Mouse (Mus musculus): ENCODE results near the gene Mtch1. TPM values are rescaled to one million over a fixed set of nuclear protein-coding genes. Genes with fewer than 3 reads are reported as not detected.

The Mtch1 gene
- total and polyA plus RNA-seq, 3 experiments: 66.1 to 143 (median 110) TPM

DNA sequence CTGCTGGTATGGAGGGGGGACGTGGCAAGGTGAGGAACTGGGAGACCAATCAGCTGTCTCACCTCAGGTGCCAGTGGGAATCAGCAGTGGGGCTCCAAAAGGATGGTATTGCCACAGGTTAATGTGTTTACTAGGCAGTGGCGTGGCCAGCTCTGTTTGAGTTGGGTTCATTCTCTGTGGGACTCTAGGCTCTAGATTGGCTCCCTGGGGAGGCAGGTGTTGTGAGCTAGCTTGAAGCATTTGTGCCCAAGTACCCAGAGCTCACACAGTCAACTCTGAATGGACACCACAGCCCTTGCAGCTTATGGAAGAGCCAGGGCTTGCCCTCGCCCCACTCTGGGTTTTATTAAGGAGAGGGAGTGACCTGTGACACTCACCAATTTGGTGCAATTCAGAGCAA, 43.9 kb downstream of the Mtch1 start:
- dilution Hi-C loops (cut with MboI; ENCODE audit: extremely low pct_ligation_motif_present, extremely low pct_unique_long_range_greater_than_20kb, low sequenced_read_pairs) (no loop called here), in situ Hi-C loops (cut with MboI; ENCODE audit: low pct_ligation_motif_present, low pct_unique_long_range_greater_than_20kb, low sequenced_read_pairs) (no loop called here)
- Histone ChIP-seq H3K9me3 (replicated peaks; ENCODE audit: low read length) (peaks cover 4% of the 10 kb centered on the region), H3K4me1 (ENCODE audit: control insufficient read depth in 1 of 2, insufficient read depth in 2 of 2) (peaks cover 6 to 49% of the 10 kb centered on the region in 2 experiments; a peak in 3 of 4 replicates), H3K9ac (ENCODE audit: insufficient read depth, low read depth) (no peak overlapping the region), H3K4me3 (replicated peaks in 1 of 3; ENCODE audit: low read depth in 2 of 3, low read length in 2 of 3, poor library complexity in 1 of 3) (no peak overlapping the region), H3K36me3 (replicated peaks in 1 of 2; ENCODE audit: control insufficient read depth in 1 of 2, insufficient read depth in 1 of 2, low read length in 1 of 2) (peaks cover 23 to 41% of the 10 kb centered on the region in 2 experiments), H3K27me3 (replicated peaks) (no peaks in the 10 kb centered on the region), H3K27ac (ENCODE audit: insufficient read depth, low read depth) (no peak overlapping the region), H3K4me2 (ENCODE audit: insufficient read depth, low read depth, poor library complexity, severe bottlenecking) (no peak overlapping the region), H3K79me2 (replicated peaks; ENCODE audit: control insufficient read depth, extremely low read depth, insufficient read depth, poor library complexity, severe bottlenecking) (no peaks in the 10 kb centered on the region)
- TF ChIP-seq GABPA (IDR thresholded peaks at IDR 0.05; ENCODE audit: insufficient replicate concordance, low read depth, low read length) (no peak), USF2 (conservative IDR thresholded peaks at IDR 0.05; ENCODE audit: low read depth, low read length) (no peak), SMC3 (IDR thresholded peaks at IDR 0.05; ENCODE audit: low read depth, low read length) (no peak), MAZ (IDR thresholded peaks at IDR 0.05; ENCODE audit: low read depth, low read length) (no peak), CHD1 (IDR thresholded peaks at IDR 0.05; ENCODE audit: low read depth, low read length) (no peak), BHLHE40 (IDR thresholded peaks at IDR 0.05; ENCODE audit: low read depth, low read length) (no peak), TCF12 (IDR thresholded peaks at IDR 0.05; ENCODE audit: low read depth, low read length) (no peak), ZKSCAN1 (IDR thresholded peaks at IDR 0.05; ENCODE audit: borderline replicate concordance, low read depth, low read length) (no peak), MYC (IDR thresholded peaks at IDR 0.05; ENCODE audit: low read depth, low read length) (no peak), CTCF (conservative IDR thresholded peaks at IDR 0.05 in 1 of 2, IDR thresholded peaks at IDR 0.05 in 1 of 2; ENCODE audit: low read depth in 2 of 2, low read length in 2 of 2) (no peak), ZC3H11A (IDR thresholded peaks at IDR 0.05; ENCODE audit: low read depth, low read length) (no peak)
- DNase-seq (ENCODE audit: extremely low read depth): peak; percentile 43

DNA sequence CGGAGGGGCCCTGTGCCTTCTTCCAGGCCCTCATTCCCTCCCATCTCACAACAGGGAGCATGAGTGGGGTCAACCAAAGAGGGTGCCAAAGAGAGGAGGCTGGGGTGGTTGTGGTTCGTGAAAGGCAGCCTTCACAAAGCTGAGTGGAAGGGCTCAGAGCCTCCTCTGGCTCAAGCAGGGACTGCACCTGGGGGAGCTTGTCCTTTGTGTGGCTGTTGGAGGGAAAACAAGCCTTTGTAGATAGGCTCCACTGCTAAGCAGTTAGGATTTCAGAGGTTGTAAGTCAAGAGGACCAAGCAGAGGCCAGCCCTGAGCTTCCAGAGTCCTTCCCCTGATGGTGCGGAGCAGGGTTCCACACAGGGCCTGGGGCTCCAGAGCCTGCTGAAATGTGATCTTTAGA, 44.6 kb downstream of the Mtch1 start:
- Histone ChIP-seq H3K9ac (ENCODE audit: insufficient read depth, low read depth) (no peak overlapping the region), H3K4me1 (ENCODE audit: control insufficient read depth in 1 of 2, insufficient read depth in 2 of 2) (peaks cover 6 to 49% of the 10 kb centered on the region in 2 experiments; a peak in 3 of 4 replicates), H3K36me3 (replicated peaks in 1 of 2; ENCODE audit: control insufficient read depth in 1 of 2, insufficient read depth in 1 of 2, low read length in 1 of 2) (peaks cover 28 to 48% of the 10 kb centered on the region in 2 experiments), H3K4me2 (ENCODE audit: insufficient read depth, low read depth, poor library complexity, severe bottlenecking) (no peak overlapping the region), H3K27ac (ENCODE audit: insufficient read depth, low read depth) (no peak overlapping the region), H3K79me2 (replicated peaks; ENCODE audit: control insufficient read depth, extremely low read depth, insufficient read depth, poor library complexity, severe bottlenecking) (no peaks in the 10 kb centered on the region), H3K27me3 (replicated peaks) (no peaks in the 10 kb centered on the region), H3K9me3 (replicated peaks; ENCODE audit: low read length) (peaks cover 4% of the 10 kb centered on the region), H3K4me3 (replicated peaks in 1 of 3; ENCODE audit: low read depth in 2 of 3, low read length in 2 of 3, poor library complexity in 1 of 3) (no peak overlapping the region)
- dilution Hi-C loops (cut with MboI; ENCODE audit: extremely low pct_ligation_motif_present, extremely low pct_unique_long_range_greater_than_20kb, low sequenced_read_pairs): no loop called here
- DNase-seq (ENCODE audit: extremely low read depth): peak; percentile 37
- TF ChIP-seq PAX5 (IDR thresholded peaks at IDR 0.05; ENCODE audit: low read length) (no peak), CTCF (conservative IDR thresholded peaks at IDR 0.05 in 1 of 2, IDR thresholded peaks at IDR 0.05 in 1 of 2; ENCODE audit: low read depth in 2 of 2, low read length in 2 of 2) (peak; percentile 9 to 36; a peak in 2 of 4 replicates), ZC3H11A (IDR thresholded peaks at IDR 0.05; ENCODE audit: low read depth, low read length) (no peak), POLR2A (IDR thresholded peaks at IDR 0.05; ENCODE audit: low read depth, low read length) (no peak)
- in situ Hi-C loops (cut with MboI; ENCODE audit: low pct_ligation_motif_present, low pct_unique_long_range_greater_than_20kb, low sequenced_read_pairs): no loop called here

DNA sequence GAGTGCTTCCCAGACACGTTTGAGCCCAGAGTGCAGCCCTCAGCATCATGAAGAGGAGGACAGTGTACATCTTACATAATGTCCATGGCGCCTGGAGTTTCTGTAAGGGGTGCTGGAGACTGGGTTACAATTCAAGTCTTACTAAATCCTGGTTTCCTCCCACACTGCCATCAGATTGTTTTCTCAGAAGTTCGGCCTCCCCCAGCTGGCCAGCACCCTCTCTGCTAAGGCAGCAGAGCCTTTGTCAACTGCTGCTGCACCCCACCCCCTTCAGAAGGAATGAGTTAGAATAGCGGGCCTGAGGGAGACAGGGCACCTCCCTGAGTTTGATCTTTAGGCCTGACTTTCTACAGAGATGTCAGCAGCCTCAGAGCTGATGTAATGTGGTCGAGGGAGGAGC, 45.6 kb downstream of the Mtch1 start:
- dilution Hi-C loops (cut with MboI; ENCODE audit: extremely low pct_ligation_motif_present, extremely low pct_unique_long_range_greater_than_20kb, low sequenced_read_pairs) (no loop called here), in situ Hi-C loops (cut with MboI; ENCODE audit: low pct_ligation_motif_present, low pct_unique_long_range_greater_than_20kb, low sequenced_read_pairs) (no loop called here)
- no peak overlapping the region for H3K9ac ChIP-seq (ENCODE audit: insufficient read depth, low read depth)
- no peak for TF ChIP-seq ETS1 (conservative IDR thresholded peaks at IDR 0.05; ENCODE audit: low read depth, low read length)
- no peak for TF ChIP-seq TBP (conservative IDR thresholded peaks at IDR 0.05; ENCODE audit: low read depth, low read length)
- no peak for TF ChIP-seq ZC3H11A (IDR thresholded peaks at IDR 0.05; ENCODE audit: low read depth, low read length)
- no peak for TF ChIP-seq CTCF (conservative IDR thresholded peaks at IDR 0.05 in 1 of 2, IDR thresholded peaks at IDR 0.05 in 1 of 2; ENCODE audit: low read depth in 2 of 2, low read length in 2 of 2)
- no peak for TF ChIP-seq PAX5 (IDR thresholded peaks at IDR 0.05; ENCODE audit: low read length)
- no peak for TF ChIP-seq ZKSCAN1 (IDR thresholded peaks at IDR 0.05; ENCODE audit: borderline replicate concordance, low read depth, low read length)
- TF ChIP-seq HCFC1 (IDR thresholded peaks at IDR 0.05; ENCODE audit: low read depth, low read length): no peak
- TF ChIP-seq MEF2A (IDR thresholded peaks at IDR 0.05; ENCODE audit: borderline replicate concordance, low read depth, low read length): no peak
- TF ChIP-seq SMC3 (IDR thresholded peaks at IDR 0.05; ENCODE audit: low read depth, low read length): no peak
- TF ChIP-seq CHD2 (IDR thresholded peaks at IDR 0.05; ENCODE audit: low read length): no peak
- no peak for TF ChIP-seq BHLHE40 (IDR thresholded peaks at IDR 0.05; ENCODE audit: low read depth, low read length)
- TF ChIP-seq POLR2AphosphoS2 (IDR thresholded peaks at IDR 0.05; ENCODE audit: low read depth, low read length): no peak
- H3K79me2 ChIP-seq (replicated peaks; ENCODE audit: control insufficient read depth, extremely low read depth, insufficient read depth, poor library complexity, severe bottlenecking): no peaks in the 10 kb centered on the region
- peaks cover 4% of the 10 kb centered on the region for H3K9me3 ChIP-seq (replicated peaks; ENCODE audit: low read length)
- peaks cover 6 to 53% of the 10 kb centered on the region in 2 experiments; a peak in 3 of 4 replicates for H3K4me1 ChIP-seq (ENCODE audit: control insufficient read depth in 1 of 2, insufficient read depth in 2 of 2)
- H3K27ac ChIP-seq (ENCODE audit: insufficient read depth, low read depth): no peak overlapping the region
- peaks cover 32 to 54% of the 10 kb centered on the region in 2 experiments for H3K36me3 ChIP-seq (replicated peaks in 1 of 2; ENCODE audit: control insufficient read depth in 1 of 2, insufficient read depth in 1 of 2, low read length in 1 of 2)
- no peak overlapping the region for H3K4me2 ChIP-seq (ENCODE audit: insufficient read depth, low read depth, poor library complexity, severe bottlenecking)
- no peak for DNase-seq (ENCODE audit: extremely low read depth)
- H3K4me3 ChIP-seq (replicated peaks in 1 of 3; ENCODE audit: low read depth in 2 of 3, low read length in 2 of 3, poor library complexity in 1 of 3): no peak overlapping the region
- no peaks in the 10 kb centered on the region for H3K27me3 ChIP-seq (replicated peaks)

Measured in CH12.LX (cell line).